Mouse (Mus musculus) lung, embryonic 14.5 days (tissue): ENCODE measurements around the gene Polrmt. TPM values are rescaled to one million over a fixed set of nuclear protein-coding genes. Genes with fewer than 3 reads are reported as not detected.
A peak's percentile ranks its signal among the peaks of the same experiment; 100 is the strongest.

Source experiments
- ATAC-seq: fragments of 200-750 bp; cut with Nextera tagmentation; 2 replicates; pipeline ENCODE4 v1.8.0; 2017; ENCODE audit warnings: mild to moderate bottlenecking, moderate TSS enrichment, moderate library complexity; ENCODE audit not compliant: insufficient read depth
- DNase-seq: peaks from one replicate; pipeline ENCODE4 v3.0.0-alpha.2; 2015
- H3K27ac ChIP-seq: fragments of 300-500 bp; sonication (generic); 2 replicates; pipeline ENCODE4 v1.5.1; 2014; ENCODE audit warnings: low read depth, mild to moderate bottlenecking, moderate library complexity
- H3K27me3 ChIP-seq: fragments of 300-500 bp; sonication (generic); 2 replicates; pipeline ENCODE4 v1.6.1; 2014; ENCODE audit warnings: low read length, control low read depth; ENCODE audit not compliant: insufficient read depth
- H3K36me3 ChIP-seq: fragments of 300-500 bp; sonication (generic); 2 replicates; pipeline ENCODE4 v1.6.1; 2014; ENCODE audit warnings: control low read depth; ENCODE audit not compliant: insufficient read depth
- H3K4me1 ChIP-seq: fragments of 300-500 bp; sonication (generic); 2 replicates; pipeline ENCODE4 v1.6.1; 2014; ENCODE audit warnings: antibody characterized with exemption, control low read depth; ENCODE audit not compliant: insufficient read depth
- H3K4me2 ChIP-seq: fragments of 300-500 bp; sonication (generic); 2 replicates; pipeline ENCODE4 v1.6.1; 2014; ENCODE audit warnings: mild to moderate bottlenecking
- H3K4me3 ChIP-seq: fragments of 300-500 bp; sonication (generic); 2 replicates; pipeline ENCODE4 v1.5.1; 2014; ENCODE audit warnings: low read depth, low read length
- H3K9ac ChIP-seq: fragments of 300-500 bp; sonication (generic); 2 replicates; pipeline ENCODE4 v1.6.1; 2014
- H3K9me3 ChIP-seq: fragments of 300-500 bp; sonication (generic); 2 replicates; pipeline ENCODE4 v1.6.1; 2016; ENCODE audit warnings: low read depth, low read length, control low read depth
- CTCF ChIP-seq: IDR thresholded peaks from 2 replicates; pipeline ENCODE4 v1.5.1; 2016; ENCODE audit warnings: antibody characterized with exemption, low read depth
- WGBS: fragments of 180-500 bp; shearing (Covaris S2); extraction: QIAGEN DNeasy Blood & Tissue Kit; methylation state at CpG from one replicate; pipeline ENCODE4 v1.1.7; 2014; 5-methylcytosine and 5-hydroxymethylcytosine counted together
- polyA plus RNA-seq: library from polyadenylated mRNA; unstranded; fragments of >200 nt; fragmentation: Nextera tagmentation; extraction: Ambion mirVana; gene quantifications from 2 replicates; pipeline ENCODE4 v1.2.1, GENCODE M21; 2014

Gene Polrmt
- polyA plus RNA-seq: 44.2 and 44.6 TPM in 2 replicates

DNA sequence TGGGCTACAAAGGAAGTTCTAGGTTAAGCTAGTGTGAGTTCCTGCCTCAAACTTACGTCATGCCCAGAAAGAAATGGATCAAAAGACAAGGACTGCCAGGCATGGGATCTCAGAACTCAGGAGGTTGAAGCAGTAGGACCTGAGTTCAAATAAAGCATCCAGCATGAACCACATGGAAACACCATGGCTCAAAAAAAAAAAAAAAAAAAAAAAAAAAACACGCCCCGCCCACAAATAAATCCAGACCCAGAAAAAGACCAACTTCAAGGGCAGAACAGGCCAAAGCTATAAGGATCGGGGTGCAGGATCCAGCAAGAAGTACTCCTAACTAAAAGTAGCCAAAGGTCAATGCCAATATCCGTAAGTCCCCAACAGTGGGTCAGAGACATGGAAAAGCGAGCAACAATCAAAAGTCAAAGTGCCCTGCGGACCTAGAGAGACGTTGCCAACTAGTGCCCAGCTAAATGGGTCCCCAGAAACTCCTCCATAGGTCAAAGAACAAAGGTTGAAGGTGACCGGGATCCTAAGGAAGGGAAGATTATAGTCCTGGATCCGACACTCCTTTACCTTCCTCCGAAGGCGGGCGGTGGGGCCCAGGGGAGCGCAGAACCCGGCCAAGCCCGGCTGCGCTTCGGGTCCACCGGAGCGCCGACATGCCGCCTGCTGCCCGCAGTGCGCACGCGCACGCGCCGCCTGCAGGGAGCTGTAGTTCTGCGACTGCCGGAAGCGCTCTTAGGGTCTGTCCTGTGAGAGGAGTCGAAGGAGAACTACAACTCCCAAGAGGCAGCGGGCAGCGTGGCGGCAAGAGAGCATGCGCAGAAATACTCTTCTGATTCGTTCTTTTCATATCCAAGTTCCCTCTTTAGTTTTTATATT, at the start of gene Polrmt:
TSS of gene Polrmt (minus strand) at position 684 of the 876 bp plus-strand sequence.
- Histone ChIP-seq H3K27ac (no peak within 1 kb of the TSS), H3K4me2 (peak within 1 kb of the TSS; percentile 73), H3K4me1 (no peaks in the 10 kb centered on the region), H3K4me3 (peak within 1 kb of the TSS; percentile 60), H3K36me3 (peaks cover 27% of the 10 kb centered on the region), H3K9me3 (no peaks in the 10 kb centered on the region), H3K27me3 (no peaks in the 10 kb centered on the region), H3K9ac (peak within 1 kb of the TSS; percentile 57)
- WGBS: 3% methylated on average over 38 of the region's 38 CpGs
- ATAC-seq (peak; percentile 98), DNase-seq (peak; percentile 99)
- TF ChIP-seq CTCF: peak; percentile 54

- Histone ChIP-seq H3K4me3 (no peak overlapping the region), H3K4me1 (peaks cover 7% of the 10 kb centered on the region), H3K27me3 (no peaks in the 10 kb centered on the region), H3K27ac (no peak overlapping the region), H3K4me2 (no peak overlapping the region), H3K9ac (no peak overlapping the region), H3K9me3 (no peaks in the 10 kb centered on the region), H3K36me3 (no peaks in the 10 kb centered on the region)
- no peak for DNase-seq
- 97% methylated on average over 3 of the region's 3 CpGs for WGBS
- TF ChIP-seq CTCF: no peak
- ATAC-seq: no peak
Measured at GRCm38 (mm10) chr10:79795905-79796304, 49.5 kb upstream of the Polrmt start.

DNA sequence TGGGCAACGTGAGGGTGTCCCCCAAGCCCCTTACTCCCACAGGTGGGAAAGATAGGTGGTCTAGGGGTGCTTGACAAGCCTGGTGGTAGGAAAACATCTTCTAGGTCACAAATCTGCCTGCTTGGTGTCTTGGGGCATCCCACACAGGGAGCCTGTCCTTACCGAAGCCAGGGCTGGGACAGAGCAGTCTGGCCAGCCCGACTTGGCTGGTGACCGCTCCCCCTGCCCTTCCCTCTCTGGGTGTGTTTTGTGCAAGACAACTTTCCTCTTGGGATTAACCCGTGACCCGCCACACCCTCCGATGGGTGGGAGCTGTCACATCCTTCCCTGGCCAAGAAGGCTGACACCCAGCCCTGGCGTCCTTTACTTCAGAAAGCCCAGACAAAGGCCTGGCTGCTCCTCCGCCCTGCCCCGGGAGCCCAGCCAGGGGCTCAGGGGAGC, 48.1 kb upstream of the Polrmt start:
- peak; percentile 52 for DNase-seq

DNA sequence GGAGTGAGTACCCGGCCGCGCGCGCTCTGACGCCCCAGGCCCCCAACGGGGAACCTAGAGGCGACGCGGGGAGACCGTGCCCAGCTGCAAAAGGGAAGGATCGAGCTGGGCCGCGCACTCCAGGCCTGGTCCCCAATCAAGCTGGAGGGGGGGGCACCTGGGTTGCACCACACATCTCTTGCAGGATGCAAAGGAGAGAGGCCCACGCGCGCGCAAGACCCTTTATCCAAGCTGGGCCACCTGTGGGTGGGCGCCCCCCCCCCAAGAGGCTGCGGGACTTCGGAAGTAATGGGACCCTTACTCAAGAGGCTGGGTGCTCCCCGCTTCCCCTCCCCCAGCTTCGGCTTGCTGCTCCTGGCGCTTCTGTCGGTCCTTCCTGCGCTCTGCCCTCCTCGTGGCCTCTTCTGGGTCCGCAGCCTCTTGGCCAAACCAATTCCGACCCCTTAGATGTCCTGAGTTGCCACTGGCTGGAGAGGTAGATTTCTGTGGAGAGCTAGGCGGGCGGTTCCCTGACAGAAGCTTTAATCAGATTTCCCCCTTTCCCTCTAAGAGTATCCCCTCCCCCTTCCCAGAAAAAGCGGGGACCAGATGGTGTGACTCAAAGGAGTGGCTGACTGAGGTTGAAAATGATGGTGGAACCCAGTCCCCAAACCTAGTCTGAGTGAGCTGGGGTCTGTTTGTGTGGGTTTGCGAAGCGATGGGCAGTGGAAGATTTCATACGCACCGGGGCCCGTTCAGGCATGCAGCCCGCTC, 47.5 kb upstream of the Polrmt start:
- Histone ChIP-seq H3K9me3 (no peaks in the 10 kb centered on the region), H3K27me3 (no peaks in the 10 kb centered on the region), H3K27ac (peak overlapping the region; percentile 80; the same call in 1 of the 2 replicates), H3K9ac (peak overlapping the region; percentile 88), H3K4me1 (peaks cover 7% of the 10 kb centered on the region), H3K36me3 (no peaks in the 10 kb centered on the region), H3K4me3 (peak overlapping the region; percentile 92), H3K4me2 (peak overlapping the region; percentile 95)
- 1% methylated on average over 38 of the region's 38 CpGs for WGBS
- peak; percentile 64 for DNase-seq
- ATAC-seq: peak; percentile 60
- TF ChIP-seq CTCF: no peak; the same call in 1 of the 2 replicates

More for the DNA sequence above, 48.1 kb upstream of the Polrmt start:
- Histone ChIP-seq H3K36me3 (no peaks in the 10 kb centered on the region), H3K4me3 (peak overlapping the region; percentile 92), H3K27ac (peak overlapping the region; percentile 80; the same call in 1 of the 2 replicates), H3K9ac (peak overlapping the region; percentile 88), H3K9me3 (no peaks in the 10 kb centered on the region), H3K4me2 (peak overlapping the region; percentile 95), H3K4me1 (peaks cover 7% of the 10 kb centered on the region), H3K27me3 (no peaks in the 10 kb centered on the region)
- no peak for TF ChIP-seq CTCF
- ATAC-seq: peak; percentile 56; the same call in 1 of the 2 replicates
- 9% methylated on average over 10 of the region's 10 CpGs for WGBS

GRCm38 (mm10) chr10:79793051-79793737, 46.8 kb upstream of the Polrmt start, which contains the start of gene Palm:
TSS of gene Palm (plus strand) at chr10:79793572.
- peak; percentile 64 for ATAC-seq
- Histone ChIP-seq H3K27ac (peak within 1 kb of the TSS; percentile 80; the same call in 1 of the 2 replicates), H3K4me2 (peak within 1 kb of the TSS; percentile 95), H3K4me3 (peak within 1 kb of the TSS; percentile 92), H3K9me3 (no peaks in the 10 kb centered on the region), H3K9ac (peak within 1 kb of the TSS; percentile 88), H3K36me3 (no peaks in the 10 kb centered on the region), H3K4me1 (peaks cover 7% of the 10 kb centered on the region), H3K27me3 (no peaks in the 10 kb centered on the region)
- DNase-seq: peak; percentile 91
- peak; percentile 74 for TF ChIP-seq CTCF
- 6% methylated on average over 48 of the region's 51 CpGs for WGBS

DNA sequence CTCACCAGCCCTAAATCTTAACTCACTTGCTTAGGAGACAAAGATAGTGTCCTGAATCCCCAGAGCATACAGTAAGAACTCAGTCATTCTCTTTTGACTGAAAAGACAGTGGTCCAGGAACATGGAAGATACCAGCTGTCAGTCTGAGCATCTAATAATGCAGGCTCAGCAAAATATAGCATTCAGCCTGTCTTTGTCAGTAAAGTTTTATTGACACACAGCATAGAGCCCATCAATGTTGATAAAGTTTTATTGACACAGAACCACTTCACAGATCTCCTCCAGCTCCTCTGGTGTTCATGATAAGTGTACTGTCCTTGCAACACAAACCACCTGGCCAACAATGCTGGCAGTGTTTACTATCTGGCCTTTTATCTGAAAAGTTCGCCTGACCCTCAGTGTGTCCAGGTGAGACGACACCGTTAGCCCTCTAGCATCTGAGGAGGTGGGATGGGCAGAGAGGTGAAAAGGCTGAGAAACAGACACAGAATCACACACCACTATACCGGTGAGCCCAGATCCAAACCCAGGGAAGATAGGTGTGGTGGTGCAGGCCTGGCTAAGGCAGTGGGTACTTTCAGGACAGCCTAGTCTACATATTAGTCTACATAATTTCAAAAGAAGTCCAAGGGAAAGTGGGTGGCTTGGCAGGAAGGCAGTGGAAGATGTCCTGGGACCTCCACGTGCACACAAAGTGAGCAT, 46.1 kb upstream of the Polrmt start:
- DNase-seq (no peak), ATAC-seq (no peak)
- no peak overlapping the region; the same call in 1 of the 2 replicates for H3K4me2 ChIP-seq
- H3K4me1 ChIP-seq: peaks cover 7% of the 10 kb centered on the region
- 0 out of 2 replicates have a peak overlapping the region, but pooled peaks have one; percentile 92 for H3K4me3 ChIP-seq
- 65% methylated on average over 5 of the region's 5 CpGs for WGBS
- H3K36me3 ChIP-seq: no peaks in the 10 kb centered on the region
- H3K27ac ChIP-seq: no peak overlapping the region
- no peak for TF ChIP-seq CTCF
- H3K27me3 ChIP-seq: no peaks in the 10 kb centered on the region
- 0 out of 2 replicates have a peak overlapping the region, but pooled peaks have one; percentile 88 for H3K9ac ChIP-seq
- H3K9me3 ChIP-seq: no peaks in the 10 kb centered on the region
